Mouse (Mus musculus) right cerebral cortex, adult 2 months (tissue): ENCODE measurements around the gene Klc3.

ENCODE experiments used
- DNase-seq, 2 experiments: peaks; one replicate each; pipeline ENCODE4 v3.0.0; 2021 to 2022; ENCODE audit warnings: low spot score in 2 of 2

Klc3 gene

GRCm38 (mm10) chr7:19409753-19410152, 5.8 kb upstream of the Klc3 start:
- DNase-seq: no peak

- DNase-seq: peak; percentile 86
Measured at GRCm38 (mm10) chr7:19405417-19405816, 1.5 kb upstream of the Klc3 start.

DNA sequence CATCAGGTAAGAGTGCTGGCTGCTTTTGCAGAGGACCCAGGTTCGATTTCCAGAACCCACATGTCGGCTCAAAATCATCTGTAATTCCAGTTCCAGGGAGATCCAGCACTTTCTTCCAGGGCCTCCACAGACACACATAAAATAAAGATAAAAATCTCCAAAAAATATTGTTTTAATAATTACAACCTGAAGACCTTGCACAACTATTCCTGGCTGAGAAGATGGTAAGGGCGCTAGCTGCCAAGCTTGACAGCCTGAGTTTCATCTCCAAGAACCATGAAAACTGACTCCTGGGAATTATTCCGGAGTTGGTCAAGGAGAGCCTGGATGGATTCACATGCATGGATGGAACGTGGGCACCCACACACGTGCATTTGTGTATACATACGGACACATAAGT, 572 bp upstream of the Klc3 start, which contains the start of gene Ckm:
Gene Ckm, plus strand, starts transcription at position 301 of the 400 bp plus-strand sequence.
- DNase-seq: no peak

- no peak for DNase-seq
Measured at GRCm38 (mm10) chr7:19402535-19403112, 1.3 kb downstream of the Klc3 start.

DNA sequence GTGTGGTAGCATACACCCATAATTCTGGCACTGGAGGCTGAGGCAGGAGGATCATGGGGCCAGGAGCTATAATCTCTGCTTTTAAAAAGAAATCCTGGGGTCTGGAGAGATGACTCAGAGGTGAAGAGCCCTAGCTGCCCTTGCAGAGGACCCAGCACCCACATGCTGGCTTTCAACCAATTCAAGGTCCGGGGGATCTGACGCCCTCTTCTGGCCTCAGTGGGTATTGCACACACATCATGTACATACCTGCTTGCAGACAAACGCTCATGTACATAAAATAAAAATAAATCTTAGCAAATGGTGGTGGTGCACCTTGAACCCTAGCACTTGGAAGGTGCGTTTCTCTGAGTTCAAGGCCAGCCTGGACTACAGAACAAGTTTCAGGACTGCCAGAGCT, 3.0 kb downstream of the Klc3 start:
- DNase-seq: no peak

- DNase-seq: no peak
Measured at GRCm38 (mm10) chr7:19399496-19400280, 4.2 kb downstream of the Klc3 start.

DNA sequence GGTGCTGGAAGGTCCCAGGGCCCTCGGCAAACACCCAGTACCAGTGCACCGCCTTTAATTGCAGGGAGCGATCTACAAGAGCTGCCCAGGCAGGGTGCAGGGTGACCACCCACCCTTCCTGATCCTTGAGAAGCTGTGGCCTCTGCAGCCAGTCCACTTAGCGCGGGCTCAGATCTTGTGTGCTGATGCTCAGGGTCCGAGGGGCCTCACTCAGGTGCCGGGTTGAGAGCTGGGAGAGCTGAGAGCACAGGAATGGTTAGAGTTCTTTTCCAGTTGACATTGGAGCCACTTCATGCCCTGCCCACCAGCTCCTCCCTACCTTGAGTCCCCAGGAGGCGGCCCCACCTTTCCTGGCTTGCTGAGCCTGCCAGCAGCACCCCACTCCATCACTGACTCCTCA, 9.4 kb downstream of the Klc3 start:
- DNase-seq: no peak

GRCm38 (mm10) chr7:19388699-19389413, 15.0 kb downstream of the Klc3 start:
- DNase-seq: peak in 1 of 2 experiments; percentile 37

GRCm38 (mm10) chr7:19383708-19384107, 20.2 kb downstream of the Klc3 start:
- DNase-seq: no peak

DNA sequence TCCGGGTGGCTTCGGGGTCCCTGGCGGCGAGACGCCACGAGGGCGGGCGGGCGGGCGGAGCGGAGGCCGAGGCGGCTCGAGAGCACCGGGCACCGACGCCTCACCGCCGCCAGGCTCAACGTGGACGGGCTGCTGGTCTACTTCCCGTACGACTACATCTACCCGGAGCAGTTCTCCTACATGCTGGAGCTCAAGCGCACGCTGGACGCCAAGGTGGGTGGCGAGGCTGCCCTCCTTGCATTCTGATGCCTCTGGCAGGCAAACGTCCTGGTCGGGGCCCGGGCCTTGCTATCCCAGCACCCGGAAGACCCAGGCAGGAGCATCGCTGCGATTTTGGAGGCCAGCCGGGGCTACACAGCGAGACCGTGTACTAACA, 21.8 kb downstream of the Klc3 start:
- no peak for DNase-seq

GRCm38 (mm10) chr7:19381377-19382165, 22.3 kb downstream of the Klc3 start, which contains the start of gene Ercc2:
Ercc2 (plus strand) TSS chr7:19382010.
- DNase-seq: peak; percentile 98 to 100

DNA sequence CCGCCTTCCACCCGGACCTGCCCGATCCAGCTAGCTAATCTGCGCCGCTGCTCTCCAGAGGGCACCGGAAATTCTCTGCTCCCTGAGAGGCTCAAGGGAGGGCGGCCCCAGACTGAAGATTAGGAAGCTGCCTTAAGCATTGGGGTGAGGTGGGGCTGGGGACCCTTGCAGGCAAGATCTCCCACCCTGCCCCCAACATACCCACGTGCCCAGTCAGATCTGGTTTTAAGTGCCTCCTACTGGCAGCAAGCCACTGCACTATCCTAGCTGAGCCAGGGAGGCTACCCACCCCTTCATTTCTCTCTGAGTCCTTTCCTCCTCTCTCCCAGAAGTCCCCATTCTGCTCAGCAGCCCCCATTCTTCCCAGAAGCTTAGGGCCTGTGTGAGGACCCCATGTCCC, 25.9 kb downstream of the Klc3 start:
- DNase-seq: no peak

- DNase-seq: no peak
Measured at GRCm38 (mm10) chr7:19376019-19376418, 27.9 kb downstream of the Klc3 start.

DNA sequence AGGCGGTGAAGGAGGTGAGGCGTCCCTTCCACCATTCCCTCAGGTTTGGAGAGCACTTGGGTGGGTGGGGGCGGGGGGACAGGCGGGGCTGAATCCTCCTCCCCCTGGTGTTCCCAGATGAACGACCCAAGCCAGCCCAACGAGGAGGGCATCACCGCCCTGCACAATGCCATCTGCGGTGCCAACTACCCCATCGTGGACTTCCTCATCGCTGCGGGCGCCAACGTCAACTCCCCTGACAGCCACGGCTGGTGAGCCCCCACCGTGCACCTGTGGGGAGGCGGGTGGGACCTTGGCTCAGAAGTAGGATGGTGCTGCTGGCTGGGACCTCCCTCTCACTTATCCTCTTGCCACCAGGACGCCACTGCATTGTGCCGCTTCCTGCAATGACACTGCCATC, 28.5 kb downstream of the Klc3 start:
- no peak for DNase-seq

GRCm38 (mm10) chr7:19373367-19373766, 30.5 kb downstream of the Klc3 start:
- DNase-seq: no peak

DNA sequence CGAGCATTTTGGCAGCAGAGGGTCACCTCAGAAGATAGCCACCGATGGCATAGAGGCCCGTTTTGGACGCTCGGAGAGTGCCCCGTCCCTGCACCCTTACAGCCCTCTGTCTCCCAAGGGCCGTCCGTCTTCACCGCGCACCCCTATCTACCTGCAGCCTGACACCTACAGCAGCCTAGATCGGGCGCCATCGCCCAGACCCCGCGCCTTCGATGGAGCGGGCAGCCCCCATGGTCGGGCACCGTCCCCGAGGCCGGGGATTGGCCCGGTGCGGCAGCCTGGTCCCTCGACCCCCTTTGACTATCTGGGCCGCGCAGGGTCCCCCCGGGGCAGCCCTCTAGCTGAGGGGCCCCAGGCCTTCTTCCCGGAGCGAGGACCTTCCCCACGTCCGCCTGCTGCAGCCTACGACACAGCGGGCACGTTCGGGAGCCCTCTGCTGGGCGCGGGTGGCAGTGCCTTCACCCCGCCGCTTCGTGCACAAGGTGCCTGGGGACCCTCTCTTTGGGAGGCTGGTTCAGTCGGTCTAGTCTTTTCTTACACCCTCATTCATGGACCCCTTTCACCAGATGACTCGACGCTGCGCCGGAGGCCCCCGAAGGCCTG, 34.0 kb downstream of the Klc3 start:
- peak; percentile 69 to 70 for DNase-seq

DNA sequence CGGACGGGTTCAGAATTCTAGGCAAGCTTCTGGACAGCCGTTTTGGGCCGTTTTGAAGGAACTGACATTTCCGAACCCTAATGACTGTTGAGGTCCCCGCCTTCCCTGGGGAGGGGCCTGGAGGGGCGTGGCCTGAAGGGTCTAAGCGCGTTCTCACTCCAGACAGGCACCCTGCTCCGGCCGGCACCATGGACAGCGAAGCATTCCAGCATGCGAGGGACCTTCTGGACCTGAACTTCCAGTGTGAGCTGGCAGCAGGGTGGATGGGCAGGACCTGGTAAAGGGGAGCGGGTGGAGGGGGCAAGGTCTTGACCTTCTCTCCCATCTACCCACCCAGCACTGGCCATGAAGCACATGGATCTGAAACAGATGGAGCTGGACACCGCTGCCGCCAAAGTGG, 35.5 kb downstream of the Klc3 start:
- DNase-seq: no peak

DNA sequence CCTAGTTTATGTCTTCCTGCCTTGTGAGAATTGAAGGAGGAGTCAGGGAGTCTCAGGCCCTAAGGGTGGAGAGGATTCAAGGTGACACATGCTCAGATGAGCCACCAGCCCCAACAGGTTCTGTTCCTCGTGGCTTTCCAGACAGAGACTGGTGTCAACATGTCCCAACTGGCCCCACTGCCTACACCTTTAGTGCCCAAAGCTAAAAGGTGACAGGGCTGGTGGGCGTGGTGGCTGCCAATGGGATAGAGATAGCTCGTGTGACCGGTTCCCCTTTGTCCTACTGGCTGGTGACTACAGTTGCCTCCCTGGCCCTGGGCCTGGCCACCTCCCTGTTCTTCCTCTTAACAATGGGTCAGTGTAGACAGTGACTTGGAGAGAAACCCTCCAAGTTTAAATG, 38.5 kb downstream of the Klc3 start:
- DNase-seq: no peak

DNA sequence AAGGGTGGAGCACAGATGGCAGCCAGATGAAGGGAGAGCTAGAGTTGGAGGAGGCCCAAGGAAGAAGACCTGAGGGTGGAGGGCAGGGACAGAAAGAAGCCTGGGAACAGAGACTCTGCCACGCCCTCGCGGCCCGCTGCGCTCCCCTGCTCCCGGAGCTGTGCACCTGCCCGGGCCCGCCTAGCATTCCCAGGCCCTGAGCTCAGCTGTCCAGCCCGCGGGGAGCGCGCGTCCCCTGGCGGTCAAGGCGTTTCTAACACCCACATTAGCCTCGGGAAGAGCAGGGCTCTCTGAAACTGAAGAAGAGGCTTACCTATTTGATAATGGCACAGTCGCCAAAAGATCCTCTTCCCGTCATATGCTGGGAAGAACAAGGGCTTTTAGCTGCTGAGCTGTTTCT, 40.0 kb downstream of the Klc3 start:
- DNase-seq: peak; percentile 51 to 55

DNA sequence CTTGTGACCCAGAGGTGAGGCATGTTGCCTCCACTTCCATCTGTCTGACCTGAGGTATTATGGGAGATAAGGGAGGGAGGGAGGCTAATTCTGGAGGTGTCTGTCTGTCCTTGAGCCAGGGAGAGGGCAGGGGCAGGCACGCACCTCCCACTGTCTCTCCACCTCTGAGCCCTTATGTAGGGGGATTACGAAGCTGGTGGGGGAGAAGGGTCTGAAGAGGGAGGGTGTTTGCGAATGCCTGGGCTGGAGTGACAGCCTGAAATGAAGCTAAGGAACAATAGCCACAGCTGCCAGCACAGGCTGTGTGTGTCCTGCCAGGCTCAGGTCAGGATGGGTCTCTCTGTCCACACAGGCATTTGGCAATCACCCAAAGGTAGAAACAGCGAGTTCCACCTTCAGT, 41.6 kb downstream of the Klc3 start:
- DNase-seq: no peak

DNA sequence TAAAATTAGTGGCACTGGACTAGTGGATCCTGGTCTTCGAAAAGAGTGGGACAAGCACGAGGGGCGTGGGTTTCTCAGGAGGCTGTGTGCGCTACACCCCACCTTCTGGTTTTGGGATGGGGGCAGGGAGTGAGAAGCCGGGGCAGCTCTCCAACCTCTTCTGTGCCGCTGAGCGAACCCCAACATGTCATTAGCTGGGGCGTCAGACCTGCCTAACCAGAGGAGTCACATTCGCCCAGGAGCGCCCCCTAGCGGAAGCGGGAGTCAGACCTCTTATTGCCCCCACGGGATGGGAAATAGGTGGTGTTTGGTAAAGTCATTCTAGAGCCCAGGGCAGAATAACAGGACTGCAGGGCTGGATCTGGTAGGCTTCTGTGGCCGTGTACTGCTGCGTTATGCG, 42.2 kb downstream of the Klc3 start:
- DNase-seq: peak; percentile 67 to 75

DNA sequence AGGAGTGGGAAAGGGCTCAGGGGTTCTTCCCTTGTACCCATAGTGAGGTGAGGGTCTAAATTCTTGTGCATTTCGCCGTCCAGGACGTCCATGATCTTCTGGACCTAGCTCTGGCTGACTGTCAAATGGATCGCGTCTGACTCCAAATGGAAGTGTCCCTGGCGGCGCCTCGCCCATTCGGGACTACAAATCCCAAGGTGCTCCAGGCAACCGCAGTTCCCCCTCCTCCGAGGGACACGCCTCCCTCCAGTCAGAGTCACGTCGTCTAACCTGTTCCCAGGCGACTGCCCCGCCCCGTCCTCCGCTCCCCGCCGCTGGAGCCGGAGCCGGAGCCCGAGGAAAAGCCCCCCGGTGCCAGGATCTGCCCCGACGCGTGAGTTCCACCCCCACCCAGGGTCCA, 43.0 kb downstream of the Klc3 start:
- peak; percentile 92 to 95 for DNase-seq
